Mouse (Mus musculus): ENCODE data around the gene Smad6.

Smad6 gene

DNA sequence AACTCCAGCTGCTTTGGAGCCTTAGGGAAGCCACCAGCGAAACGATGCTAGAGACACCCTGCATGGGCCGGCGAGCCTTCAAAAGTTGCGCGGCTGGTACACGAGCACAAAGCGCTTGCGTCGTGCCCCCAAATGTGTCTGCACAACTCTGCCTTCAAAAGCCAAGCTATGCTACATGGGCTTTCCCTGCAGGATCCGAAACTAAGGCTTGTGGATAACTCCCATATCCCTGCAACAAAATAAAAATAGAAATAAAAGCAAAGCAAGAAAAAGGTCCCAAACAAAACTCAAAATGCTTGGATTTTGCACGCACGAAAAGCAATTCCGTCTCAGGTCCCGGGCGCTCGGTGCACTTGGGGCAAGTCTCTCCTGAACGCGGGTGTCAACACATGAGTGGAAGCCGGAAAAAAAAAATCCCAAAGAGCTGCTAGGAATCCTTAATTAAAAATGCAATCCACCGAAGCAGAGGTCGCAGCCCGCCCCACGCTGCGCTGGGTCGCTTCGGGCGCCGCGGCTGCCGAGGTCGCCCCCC is 474 bp downstream of the Smad6 start:
- DNase-seq (ENCODE audit: low spot score in 2 of 2): no peak

DNA sequence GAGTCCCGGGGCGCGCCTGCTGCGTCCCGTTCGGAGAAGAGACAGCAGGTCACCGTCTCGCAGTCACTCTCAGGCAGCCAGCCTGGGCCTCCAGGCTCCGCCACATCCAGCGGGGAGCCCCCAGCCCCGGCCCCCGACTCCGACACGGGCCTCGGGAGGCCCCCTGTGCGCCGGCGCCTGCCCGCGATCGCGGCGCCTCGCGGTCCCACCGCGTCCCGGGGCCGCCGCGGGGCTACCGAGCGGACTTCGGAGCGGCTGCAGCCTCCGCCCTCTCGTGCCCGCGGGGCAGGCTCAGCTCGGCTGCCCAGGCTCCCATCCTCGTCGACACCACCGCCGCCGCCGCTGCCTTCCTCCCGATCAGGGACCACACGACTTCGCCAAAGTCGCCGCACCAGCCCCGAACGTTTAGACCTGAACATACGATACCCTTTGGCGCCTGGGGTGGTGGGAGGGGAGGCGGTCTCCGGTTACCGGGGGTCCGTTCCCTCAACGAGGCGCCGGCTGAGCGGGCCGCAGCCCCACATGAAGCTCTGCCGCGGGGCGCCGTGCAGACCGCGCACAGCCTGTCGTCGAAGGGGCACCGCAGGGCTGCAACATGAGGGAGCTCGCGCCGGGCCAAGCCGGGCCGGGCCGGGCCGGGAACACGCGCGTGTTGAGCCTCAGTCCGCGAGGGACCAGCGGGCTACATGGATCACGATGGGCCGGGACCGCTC is 1.1 kb downstream of the Smad6 start:
- no peak for DNase-seq (ENCODE audit: low spot score in 2 of 2)

DNA sequence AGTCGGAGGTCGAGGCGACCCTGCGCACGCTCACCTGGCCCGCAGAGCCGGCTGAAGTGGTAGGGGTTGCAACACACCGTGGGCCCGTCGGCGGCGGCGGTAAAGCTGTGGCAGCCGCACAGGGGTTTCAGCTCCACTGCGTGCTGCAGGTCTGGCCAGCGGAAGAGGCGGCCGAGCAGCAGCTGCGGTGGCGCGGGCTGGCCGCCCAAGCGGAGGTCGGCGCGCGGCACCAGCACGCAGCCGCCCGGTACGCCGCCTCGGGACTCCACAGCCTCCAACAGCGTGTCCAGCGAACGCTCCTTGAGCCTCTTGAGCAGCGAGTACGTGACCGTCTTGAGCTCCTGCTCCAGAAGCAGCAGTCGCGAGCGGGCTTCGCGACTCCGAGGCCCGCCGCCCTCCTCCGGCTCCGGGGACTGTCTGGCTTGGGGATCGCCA is 1.7 kb downstream of the Smad6 start:
- no peak for DNase-seq (ENCODE audit: low spot score in 2 of 2)

DNA sequence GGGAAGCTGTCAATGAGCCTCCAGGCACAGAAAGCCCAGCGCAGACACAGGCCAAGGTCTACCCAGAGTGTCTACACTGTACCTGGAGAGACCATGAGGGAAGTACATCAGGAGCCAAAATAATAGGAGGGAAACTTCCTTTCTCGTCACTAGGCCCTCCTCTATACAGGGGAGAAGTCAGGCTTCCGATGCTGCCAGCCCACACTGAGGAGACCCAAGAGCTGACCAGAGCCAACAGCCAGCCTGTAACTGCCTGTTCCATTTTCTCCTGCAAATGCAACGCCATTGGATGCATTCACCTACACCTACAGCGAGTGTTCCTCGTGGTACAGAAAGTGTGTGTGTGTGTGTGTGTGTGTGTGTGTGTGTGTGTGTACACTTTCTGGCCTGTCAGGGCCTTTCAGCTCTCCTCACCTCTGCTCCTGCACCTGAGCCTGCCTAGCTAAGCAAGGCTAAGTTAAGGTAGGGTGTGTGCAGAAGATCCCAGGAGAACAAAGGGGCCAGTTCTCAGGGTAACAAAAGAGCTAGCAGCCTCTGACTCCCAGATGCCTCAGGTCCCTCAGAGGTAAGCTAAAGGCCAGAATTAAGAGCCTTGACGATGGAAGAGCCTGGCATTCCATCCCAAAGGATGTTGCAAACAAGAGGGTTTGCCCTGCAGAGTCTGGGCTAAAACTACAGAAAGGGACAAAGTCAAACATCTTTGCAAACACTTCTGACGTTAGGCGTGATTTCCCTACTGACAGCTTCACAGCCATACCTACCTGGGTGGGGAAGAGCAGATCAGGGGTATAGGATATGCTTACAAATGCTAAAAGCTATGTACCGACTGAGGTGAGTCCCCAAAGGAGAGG is 2.6 kb downstream of the Smad6 start:
- DNase-seq (ENCODE audit: low spot score in 2 of 2): no peak

DNA sequence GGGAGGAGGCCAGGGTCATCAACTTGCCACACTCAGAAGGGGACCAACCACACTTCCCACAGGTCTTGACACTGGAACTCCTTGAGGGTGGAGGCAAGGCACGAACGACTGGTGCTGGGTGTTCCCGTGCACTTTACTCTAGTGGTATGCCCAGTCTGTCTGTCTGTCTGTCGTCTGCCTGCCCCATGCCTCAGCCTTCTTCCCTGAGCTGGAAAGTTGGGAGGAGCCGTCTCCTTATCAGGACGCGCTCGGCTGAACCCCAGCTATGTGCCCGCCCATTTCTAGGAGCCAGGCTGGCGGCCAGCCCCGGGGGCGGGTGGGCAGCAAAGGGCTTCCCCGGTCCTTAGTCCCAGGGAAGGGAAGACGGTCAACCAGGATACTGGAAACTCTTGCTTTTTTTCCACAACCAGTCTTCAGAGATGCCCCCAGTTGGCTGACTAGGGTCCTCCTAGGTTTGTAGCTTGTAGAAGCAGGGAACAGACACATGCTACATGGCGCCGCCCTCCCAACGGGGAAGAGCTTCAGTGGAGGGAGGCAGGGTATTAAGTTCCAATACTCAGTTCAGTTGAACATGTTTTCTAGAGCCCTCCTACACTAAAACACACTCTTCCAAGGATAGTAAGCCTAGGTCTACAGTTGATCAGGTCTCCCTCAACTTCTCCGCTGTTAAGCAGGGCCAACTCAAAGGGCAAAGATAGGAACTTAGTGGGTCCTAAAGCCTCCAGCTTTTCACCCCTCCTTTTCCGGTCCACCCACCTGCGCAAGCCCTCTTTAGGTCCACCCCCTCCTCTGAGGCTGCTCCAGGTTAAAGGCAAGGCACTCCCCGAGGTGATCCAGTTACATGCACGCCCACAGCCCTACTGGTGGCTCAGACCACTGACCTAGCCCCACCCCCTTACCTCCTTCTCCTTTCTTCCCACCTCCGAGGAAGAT is 3.7 kb downstream of the Smad6 start:
- DNase-seq (ENCODE audit: low spot score in 2 of 2): no peak

DNA sequence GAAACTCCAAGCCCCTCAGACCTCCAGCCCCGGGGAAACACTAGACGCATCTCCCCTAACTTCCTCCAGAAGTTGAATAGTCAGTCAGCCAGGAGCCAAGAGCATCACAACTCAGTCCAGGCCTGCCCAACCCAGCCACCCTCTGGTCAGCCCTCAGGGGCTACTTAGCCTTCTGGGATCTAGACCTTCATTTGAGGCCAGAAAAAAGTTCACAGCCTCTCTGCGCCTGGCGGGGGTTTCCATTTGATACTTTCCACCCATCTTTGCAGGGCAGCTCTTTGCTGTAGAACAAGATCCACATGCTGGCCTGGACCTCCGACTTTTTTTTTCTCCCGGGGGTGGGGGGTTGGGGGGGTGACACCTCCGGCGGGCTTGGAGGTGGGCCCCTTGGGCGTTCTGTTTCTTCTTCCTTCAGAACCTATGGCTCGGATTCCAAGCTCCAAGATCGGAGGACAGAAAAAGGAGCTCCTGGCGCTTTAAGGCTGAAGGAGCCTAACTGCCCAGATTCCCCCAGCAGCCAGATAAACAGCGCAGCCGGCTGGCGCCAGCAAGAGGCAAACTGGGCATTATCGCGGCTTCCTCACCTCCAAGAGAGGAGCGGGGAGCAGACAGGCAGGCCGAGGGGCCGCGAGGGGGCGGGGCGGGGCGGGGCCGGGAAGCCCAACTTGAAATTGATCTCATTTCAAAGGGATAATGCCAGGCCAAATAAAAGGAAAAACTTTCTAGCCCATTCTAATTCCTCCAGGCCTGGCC is 5.0 kb downstream of the Smad6 start:
- DNase-seq (ENCODE audit: low spot score in 2 of 2): no peak

DNA sequence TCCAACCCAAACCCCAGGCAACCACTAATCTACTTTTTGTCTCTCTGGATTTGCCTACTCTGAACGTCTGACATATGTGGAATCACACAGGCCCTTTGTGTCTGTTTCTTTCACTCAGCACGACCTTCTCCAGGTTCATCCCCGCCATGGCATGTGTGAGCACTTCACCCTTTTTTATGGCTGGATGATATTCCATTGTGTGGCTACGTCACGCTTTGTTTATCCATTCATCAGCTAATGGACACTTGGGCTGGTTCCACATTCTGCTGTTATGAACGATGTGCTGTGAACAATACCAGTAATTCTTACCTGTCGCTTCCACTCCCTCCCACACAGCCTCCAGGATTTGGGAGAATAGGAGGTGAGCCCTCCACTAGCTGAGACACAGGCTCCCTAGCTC is 5.8 kb downstream of the Smad6 start:
- no peak for DNase-seq (ENCODE audit: low spot score in 2 of 2)

DNA sequence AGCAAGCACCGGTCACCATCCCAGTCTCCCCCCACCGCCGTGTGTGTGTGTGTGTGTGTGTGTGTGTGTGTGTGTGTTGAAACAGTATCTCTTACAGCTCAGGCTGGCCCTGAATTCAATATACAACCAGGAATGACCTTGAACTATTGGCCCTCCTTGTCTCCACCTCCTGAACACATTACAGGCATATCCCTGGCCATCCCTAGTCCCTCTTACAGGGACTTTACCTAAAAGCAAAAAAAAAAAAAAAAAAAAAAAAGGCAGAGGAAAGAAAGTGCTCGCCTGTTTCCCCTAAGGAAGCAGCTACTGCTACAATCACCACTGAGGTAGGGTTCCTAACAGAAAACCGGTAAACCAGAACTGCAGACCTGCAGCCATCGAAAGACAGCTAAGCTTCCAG is 7.1 kb downstream of the Smad6 start:
- no peak for DNase-seq (ENCODE audit: low spot score in 2 of 2)

DNA sequence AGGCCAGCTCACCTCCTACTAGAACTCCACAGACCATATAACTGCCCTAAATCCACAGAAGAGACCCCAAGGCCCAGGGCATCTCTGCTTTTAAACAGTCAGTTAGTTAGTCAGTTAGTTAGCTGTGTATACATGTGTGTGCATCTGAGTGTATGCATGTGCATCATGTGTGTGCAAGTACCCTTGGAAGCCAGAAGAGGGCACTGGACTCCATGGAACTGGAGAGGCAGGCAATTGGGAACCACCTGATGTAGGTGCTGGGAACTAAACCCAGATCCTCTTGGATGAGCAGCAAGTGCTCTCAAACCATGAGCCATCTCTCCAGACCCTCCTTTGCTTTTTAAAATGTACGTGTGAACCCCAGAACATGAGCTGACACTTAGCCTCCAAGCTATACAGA is 10.5 kb downstream of the Smad6 start:
- no peak for DNase-seq (ENCODE audit: low spot score in 2 of 2)

DNA sequence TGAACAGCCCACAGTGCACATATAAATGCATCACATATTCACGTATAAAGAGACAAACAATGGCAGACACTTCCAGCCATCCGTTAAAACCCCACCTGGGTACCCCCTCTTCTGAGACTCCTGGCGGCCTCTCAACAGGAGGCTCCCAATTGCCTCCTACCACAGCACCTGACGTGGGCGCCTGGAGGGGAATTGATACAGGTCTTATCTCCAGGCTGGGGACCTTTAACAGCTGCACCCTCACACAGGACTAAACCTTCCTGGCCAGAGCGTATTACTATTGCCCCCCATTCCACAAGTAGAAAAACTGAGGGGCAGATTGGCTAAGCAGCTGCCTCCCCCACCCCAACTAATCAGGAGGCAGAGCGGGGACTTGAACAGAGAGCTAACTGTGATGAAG is 18.9 kb downstream of the Smad6 start:
- no peak for DNase-seq (ENCODE audit: low spot score in 2 of 2)

DNA sequence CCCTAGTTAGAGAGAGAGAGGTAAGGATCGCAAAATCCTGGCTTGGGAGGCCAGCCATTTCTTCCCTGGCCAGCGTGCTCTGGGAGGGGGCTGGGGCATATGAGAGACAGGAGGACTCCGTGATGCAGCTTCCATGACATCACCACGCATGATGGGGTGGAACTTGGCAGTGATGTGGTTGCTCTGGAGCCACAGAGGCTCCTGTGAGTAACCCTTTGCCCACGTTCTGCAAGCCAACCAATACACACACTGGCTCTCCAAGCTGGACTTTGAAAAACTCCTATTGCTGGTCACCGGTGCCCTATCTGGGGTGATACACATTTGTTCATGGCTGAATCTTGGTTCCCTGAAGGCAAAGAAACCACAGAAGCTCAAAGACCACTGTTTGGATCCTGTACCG is 20.8 kb downstream of the Smad6 start:
- DNase-seq (ENCODE audit: low spot score in 2 of 2): no peak

DNA sequence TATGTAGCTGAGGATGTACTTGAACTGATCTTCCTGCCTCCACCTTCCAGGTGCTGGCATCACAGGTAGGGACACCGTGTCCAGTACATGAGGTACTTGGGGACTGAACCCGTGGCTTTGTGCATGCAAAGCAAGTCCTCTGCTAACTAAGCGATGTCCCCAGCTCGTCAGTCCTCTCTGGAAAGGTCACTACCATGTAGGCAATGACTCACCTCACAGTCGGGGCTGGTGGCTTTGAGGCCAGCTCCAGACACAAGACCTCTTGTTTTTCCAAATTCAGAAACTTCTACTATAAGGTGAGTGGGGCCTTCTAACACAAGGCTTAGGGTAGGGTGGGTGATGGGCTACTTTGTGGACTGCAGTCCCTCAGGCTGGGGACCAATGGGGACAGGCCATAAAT is 21.8 kb downstream of the Smad6 start:
- no peak for DNase-seq (ENCODE audit: low spot score in 2 of 2)

DNA sequence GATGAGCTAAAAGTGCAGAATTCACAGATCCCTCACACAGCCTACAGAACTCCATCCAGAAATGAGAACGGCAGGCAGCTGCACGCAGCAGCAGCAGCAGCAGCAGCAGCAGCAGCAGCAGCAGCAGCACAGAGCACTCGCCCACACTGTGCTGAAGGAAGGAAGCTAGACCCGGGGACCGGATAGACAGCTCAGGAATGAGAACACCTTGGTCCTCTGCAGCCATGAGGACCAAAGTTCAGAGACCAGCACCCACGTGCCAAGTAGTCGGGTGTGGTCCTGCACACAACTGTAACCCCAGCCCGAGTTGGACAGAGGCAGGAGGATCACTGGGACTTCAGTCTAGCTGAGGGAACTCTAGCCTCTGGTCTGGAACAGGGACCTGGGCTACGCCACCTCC is 22.7 kb downstream of the Smad6 start:
- DNase-seq (ENCODE audit: low spot score in 2 of 2): no peak

DNA sequence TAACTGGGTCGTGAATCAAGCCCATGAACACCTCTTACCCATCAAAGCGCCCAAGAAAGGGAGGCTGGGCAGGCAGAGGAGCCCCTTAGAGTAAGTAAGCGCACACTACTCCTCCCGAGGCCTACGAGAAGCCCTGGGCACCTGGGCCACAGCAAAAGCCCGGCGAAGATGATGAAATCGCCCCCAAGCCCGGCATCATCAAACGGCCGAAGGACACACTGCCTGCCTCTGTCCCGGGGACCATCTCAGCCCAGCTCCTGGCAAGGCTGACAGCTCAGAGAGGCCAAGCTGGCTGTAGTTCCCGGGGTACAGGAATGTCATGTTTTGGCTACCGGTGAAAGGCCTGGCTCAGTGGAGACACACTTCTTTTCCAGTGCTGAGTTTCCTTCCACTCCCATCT is 23.8 kb downstream of the Smad6 start:
- no peak for DNase-seq (ENCODE audit: low spot score in 2 of 2)

DNA sequence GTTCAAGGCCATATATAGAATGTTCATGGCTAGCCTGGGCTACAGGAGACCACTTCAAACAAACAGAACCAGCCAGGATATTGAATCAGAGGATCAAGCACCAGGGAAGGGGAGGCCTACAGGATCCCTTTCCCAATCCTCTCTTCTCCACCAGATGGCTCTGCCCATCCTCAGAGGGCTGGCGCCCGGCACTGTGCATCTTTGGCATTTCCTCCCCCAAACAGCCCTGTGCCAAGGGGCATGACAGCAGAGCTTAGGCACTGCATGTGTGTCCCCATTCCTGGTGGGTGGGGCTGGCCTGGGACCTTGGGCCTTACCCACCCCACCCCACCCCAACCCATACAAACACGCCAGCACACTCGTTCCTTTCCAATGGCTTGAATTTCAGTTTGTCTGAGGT is 24.4 kb downstream of the Smad6 start:
- no peak for DNase-seq (ENCODE audit: low spot score in 2 of 2)

DNA sequence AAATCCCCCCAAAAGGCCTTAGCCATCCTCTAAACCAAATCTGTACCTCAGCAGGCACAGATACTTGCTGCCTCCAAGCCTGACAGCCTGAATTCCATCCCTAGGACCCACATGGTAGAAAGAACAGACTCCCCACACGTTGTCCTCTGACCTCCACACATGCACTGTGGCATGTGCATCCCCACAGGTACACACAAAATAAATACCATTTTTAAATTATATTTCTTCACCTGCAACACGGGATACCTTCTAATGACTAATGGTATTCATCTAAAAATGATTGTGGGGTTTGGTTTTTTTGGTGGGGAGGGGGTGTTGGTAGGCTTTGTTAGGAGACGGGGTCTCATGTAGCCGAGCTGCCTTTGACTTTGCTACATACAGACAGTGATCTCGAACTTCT is 28.6 kb downstream of the Smad6 start:
- no peak for DNase-seq (ENCODE audit: low spot score in 2 of 2)

DNA sequence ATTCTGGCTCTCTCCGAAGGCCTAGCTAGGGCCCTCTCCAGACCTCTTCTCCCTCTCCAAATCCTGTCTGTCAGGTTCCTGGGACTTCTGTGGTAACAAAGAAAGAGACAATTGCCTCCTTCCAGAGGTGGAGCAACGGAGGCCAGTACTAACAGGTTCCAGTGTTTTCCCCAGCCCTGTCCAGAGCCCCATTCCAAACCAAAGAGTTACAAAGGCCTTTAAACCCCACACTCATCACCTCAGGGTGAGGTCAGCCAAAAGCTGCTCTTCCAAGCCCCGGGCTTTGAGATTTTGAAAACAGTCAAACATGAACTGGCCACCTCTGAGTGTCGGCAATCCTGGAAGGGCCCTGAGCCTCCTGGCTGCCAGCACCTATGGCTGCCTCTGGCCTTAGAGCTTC is 29.1 kb downstream of the Smad6 start:
- no peak for DNase-seq (ENCODE audit: low spot score in 2 of 2)

DNA sequence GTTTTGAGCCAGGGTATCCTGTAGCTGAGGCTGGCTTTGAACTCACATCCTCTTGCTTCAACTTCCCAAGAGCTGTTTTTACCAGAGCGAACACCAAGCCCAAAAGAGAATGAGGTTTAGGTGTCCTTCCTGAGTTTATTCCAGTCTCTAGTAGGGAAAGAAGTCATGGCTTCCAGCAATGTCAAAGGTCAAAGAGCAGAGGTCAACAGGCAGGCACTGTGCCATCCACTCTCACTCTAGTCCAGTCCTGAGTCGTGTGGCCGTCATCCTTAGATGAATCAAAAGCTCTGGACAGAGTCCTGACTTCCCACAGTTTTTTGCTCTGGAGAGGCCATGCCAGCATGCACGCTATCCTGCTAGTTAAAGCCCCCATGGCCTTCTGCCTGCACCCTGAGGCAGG is 30.7 kb downstream of the Smad6 start:
- DNase-seq (ENCODE audit: low spot score in 2 of 2): no peak

DNA sequence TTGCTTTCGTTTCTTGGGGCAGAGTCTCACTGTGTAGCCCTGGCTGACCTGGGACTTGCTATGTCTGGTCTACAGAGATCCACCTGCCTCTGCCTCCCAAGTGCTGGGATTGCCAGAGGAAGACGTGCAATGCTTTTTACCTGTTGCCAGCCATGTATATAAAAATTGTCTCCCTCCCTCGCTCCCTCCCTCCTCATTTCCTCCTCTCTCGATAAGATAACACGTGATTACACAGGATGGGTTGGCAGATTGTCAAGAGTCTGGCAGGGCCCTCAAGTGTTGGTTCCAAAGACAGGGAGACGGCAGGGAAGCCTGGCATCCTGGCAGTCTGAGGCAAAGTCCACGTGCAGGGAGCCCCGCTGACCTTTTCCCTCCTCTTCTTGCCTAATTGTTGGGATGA is 32.2 kb downstream of the Smad6 start:
- DNase-seq (ENCODE audit: low spot score in 2 of 2): no peak

DNA sequence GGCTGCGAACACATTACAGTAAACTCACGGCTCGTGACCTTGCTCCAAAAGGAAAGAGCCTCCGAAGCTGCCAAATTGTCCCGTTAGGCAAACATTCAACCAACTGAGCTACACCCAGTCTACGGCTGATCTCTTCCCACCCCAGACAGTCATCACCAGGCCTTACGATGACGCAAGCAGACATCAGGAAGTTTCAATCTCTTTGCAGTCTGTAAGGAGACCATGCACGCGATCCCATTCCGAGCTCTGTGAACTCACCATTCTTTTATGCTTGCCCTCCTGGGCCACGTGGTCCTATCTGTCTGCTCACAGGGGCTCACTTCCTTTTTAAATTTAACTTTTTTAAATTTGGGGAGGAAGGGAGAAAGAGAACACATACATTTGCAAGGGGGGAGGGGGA is 32.6 kb downstream of the Smad6 start:
- DNase-seq (ENCODE audit: low spot score in 2 of 2): no peak

DNA sequence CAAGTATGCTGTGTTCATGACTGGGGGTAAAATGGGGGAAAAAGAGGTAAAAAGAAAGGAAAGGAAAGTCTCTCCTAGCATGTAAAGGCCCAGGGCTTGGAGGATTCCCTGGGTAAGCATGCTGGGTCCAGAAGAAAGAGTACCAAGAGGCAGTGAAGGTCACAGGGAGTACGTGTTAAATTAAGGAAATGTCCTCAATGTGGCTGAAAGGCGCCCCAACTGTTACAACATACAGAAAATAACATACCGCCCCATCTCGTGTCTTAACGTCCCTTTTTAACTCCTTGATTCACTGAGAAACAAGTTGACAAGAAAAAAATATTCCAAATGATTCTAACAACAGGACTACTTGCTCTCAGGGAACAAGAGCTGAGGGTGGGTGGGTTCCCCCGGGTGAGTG is 36.7 kb downstream of the Smad6 start:
- no peak for DNase-seq (ENCODE audit: low spot score in 2 of 2)
